Mouse (Mus musculus): ENCODE results near the gene Tmem254a. TPM values are rescaled to one million over a fixed set of nuclear protein-coding genes. Genes with fewer than 3 reads are reported as not detected.

Tmem254a gene
- polyA plus RNA-seq (2012; rRNA removed), result 0.96 and 1.3 TPM in 2 replicates

GRCm38 (mm10) chr14:25927562-25927881 lies at the start of gene Tmem254a:
Gene Tmem254a (minus strand): TSS chr14:25927672.

GRCm38 (mm10) chr14:25938004-25938403 lies 10.5 kb upstream of the Tmem254a start, which contains the start of gene Cphx1:
Gene Cphx1 (plus strand): TSS chr14:25938304.

GRCm38 (mm10) chr14:25903000-25903399 lies 24.5 kb downstream of the Tmem254a start, which contains the start of gene Plac9a:
Gene Plac9a (minus strand): TSS chr14:25903100.

Other genes starting within 250 kb of the Tmem254a start
- 39.1 and 44.9 TPM in 2 replicates for gene Ppif, start 233.5 kb downstream of the Tmem254a start, polyA plus RNA-seq (2012; rRNA removed)
- 5.5 and 5.9 TPM in 2 replicates for gene Zcchc24, start 158.6 kb downstream of the Tmem254a start, polyA plus RNA-seq (2012; rRNA removed)
- gene Anxa11, start 85.5 kb downstream of the Tmem254a start, polyA plus RNA-seq (2012; rRNA removed), result 4.7 and 6.2 TPM in 2 replicates
- gene Plac9a, start 24.6 kb downstream of the Tmem254a start, polyA plus RNA-seq (2012; rRNA removed), result 0.18 and 0.37 TPM in 2 replicates
- gene Cphx1, start 10.6 kb upstream of the Tmem254a start, polyA plus RNA-seq (2012; rRNA removed), result 0.08 TPM in 1 of 2 replicates, not detected in the other
- 0.06 and 0.16 TPM in 2 replicates for gene Duxbl1, start 50.9 kb upstream of the Tmem254a start, polyA plus RNA-seq (2012; rRNA removed)
- gene Gm9780, start 115.0 kb upstream of the Tmem254a start, polyA plus RNA-seq (2012; rRNA removed), result 1.8 and 4.6 TPM in 2 replicates
- gene Tmem254c, start 139.7 kb upstream of the Tmem254a start, polyA plus RNA-seq (2012; rRNA removed), result 5.4 and 7.5 TPM in 2 replicates
- not detected in 2 replicates for gene Cphx2, start 153.8 kb upstream of the Tmem254a start, polyA plus RNA-seq (2012; rRNA removed)
- 0.16 and 0.20 TPM in 2 replicates for gene Cphx3, start 154.6 kb upstream of the Tmem254a start, polyA plus RNA-seq (2012; rRNA removed)
- 0.05 TPM in 1 of 2 replicates, not detected in the other for gene Duxbl2, start 190.7 kb upstream of the Tmem254a start, polyA plus RNA-seq (2012; rRNA removed)

Data from liver, embryonic 14 days (tissue).